Mouse (Mus musculus) neural tube, embryonic 12.5 days (tissue): ENCODE measurements at regions not wholly inside any gene's neighbourhood (a gene's known extent, or its start where the extent isn't known, plus 50 kb on each side); places are given as distances from the start of the nearest gene placed in this dataset.

Experiments used
- ATAC-seq: fragments of 200-750 bp; cut with Nextera tagmentation; 2 replicates; pipeline ENCODE4 v1.8.0; 2017; ENCODE audit warnings: low read depth, mild to moderate bottlenecking, moderate TSS enrichment, moderate library complexity; ENCODE audit not compliant: low FRiP score
- H3K27ac ChIP-seq: fragments of 300-500 bp; sonication (generic); 2 replicates; pipeline ENCODE4 v1.5.1; 2016
- H3K27me3 ChIP-seq: fragments of 300-500 bp; sonication (generic); replicated peaks from 2 replicates; pipeline ENCODE4 v1.6.1; 2016; ENCODE audit warnings: mild to moderate bottlenecking
- H3K36me3 ChIP-seq: fragments of 300-500 bp; sonication (generic); 2 replicates; pipeline ENCODE4 v1.6.1; 2016; ENCODE audit warnings: mild to moderate bottlenecking
- H3K4me1 ChIP-seq: fragments of 300-500 bp; sonication (generic); 2 replicates; pipeline ENCODE4 v1.6.1; 2016
- H3K4me2 ChIP-seq: fragments of 300-500 bp; sonication (generic); replicated peaks from 2 replicates; pipeline ENCODE4 v1.6.1; 2016; ENCODE audit warnings: mild to moderate bottlenecking
- H3K4me3 ChIP-seq: fragments of 300-500 bp; sonication (generic); 2 replicates; pipeline ENCODE4 v1.5.1; 2016
- H3K9ac ChIP-seq: fragments of 300-500 bp; sonication (generic); 2 replicates; pipeline ENCODE4 v1.6.1; 2016; ENCODE audit warnings: mild to moderate bottlenecking
- H3K9me3 ChIP-seq: fragments of 300-500 bp; sonication (generic); 2 replicates; pipeline ENCODE4 v1.6.1; 2016; ENCODE audit warnings: mild to moderate bottlenecking
- WGBS: fragments of 180-500 bp; shearing (Covaris S2); methylation state at CpG from one replicate; pipeline ENCODE4 v1.1.7; 2016; 5-methylcytosine and 5-hydroxymethylcytosine counted together

DNA sequence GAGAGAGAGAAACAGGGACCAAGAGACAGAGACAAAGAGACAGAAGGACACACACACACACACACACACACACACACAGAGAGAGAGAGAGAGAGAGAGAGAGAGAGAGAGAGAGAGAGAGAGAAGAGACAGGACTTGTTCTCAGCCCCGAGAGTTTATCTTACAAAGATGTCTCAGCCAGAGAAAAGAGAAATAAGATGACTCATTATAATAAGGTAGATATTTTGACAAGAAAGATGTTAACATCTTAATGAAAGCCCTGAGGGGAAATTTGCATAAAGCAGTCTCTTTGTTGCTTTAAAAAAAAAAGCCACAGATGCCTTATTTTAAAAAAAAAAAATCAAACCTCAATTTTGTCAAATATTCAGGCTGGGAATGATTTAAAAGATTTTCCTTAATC is 78.1 kb upstream of the Tnr start:
- Histone ChIP-seq H3K4me1 (no peaks in the 10 kb centered on the region; the same call in 1 of the 2 replicates), H3K27ac (no peak overlapping the region), H3K4me2 (no peak overlapping the region), H3K4me3 (no peak overlapping the region), H3K36me3 (no peaks in the 10 kb centered on the region), H3K9me3 (no peaks in the 10 kb centered on the region), H3K27me3 (no peaks in the 10 kb centered on the region), H3K9ac (no peak overlapping the region)
- ATAC-seq, result no peak
- 81% methylated on average over 1 of the region's 1 CpGs for WGBS

DNA sequence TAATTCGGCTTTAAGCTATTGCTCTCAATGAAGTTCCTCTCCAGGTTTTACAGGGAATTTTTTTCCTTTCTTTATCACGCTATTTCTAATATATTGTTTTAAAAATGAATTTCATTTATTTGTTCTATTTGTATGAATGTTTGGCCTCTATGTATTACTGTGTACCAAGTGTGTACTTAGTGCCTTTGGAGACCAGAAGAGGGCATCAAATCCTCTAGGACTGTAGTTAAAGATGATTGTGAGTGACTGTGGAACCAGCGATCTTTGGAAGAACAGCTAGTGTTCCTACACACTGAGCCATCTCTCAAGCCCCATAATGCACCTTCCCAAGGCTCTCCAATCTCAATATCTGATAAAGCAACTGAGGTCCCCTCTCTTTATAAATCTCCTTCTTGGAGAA is 72.1 kb upstream of the Tnr start:
- Histone ChIP-seq H3K36me3 (no peaks in the 10 kb centered on the region), H3K9me3 (no peaks in the 10 kb centered on the region), H3K4me3 (no peak overlapping the region), H3K27ac (no peak overlapping the region), H3K27me3 (no peaks in the 10 kb centered on the region), H3K4me1 (no peaks in the 10 kb centered on the region; the same call in 1 of the 2 replicates), H3K9ac (no peak overlapping the region), H3K4me2 (no peak overlapping the region)
- WGBS, result 86% methylated on average over 3 of the region's 3 CpGs
- ATAC-seq, result no peak

DNA sequence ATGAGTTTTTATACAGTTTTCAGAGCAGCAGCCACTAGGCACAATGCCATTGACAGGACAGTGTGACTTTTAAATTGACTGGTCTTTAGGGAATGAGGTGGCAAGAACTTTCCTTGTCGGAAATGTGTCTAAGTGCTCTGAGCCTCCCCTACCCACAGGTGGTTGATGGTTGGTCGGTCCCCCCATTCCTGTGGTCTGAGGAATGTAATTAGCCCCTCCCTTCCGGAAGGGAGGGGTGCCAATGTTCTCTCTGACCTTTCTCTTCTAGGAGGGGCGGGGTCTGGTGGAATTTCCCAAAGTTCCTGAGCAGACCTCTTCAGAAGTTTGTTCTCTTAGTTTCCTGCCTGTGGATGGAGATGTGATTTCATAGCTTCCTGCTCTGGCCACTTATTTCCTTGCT is 62.7 kb upstream of the Tnr start:
- WGBS, result 81% methylated on average over 4 of the region's 4 CpGs
- H3K27me3 ChIP-seq, result no peaks in the 10 kb centered on the region
- no peak overlapping the region for H3K27ac ChIP-seq
- ATAC-seq, result no peak
- no peak overlapping the region for H3K9ac ChIP-seq
- no peaks in the 10 kb centered on the region for H3K36me3 ChIP-seq
- H3K4me1 ChIP-seq, result no peaks in the 10 kb centered on the region
- no peaks in the 10 kb centered on the region for H3K9me3 ChIP-seq
- H3K4me3 ChIP-seq, result no peak overlapping the region
- H3K4me2 ChIP-seq, result no peak overlapping the region

DNA sequence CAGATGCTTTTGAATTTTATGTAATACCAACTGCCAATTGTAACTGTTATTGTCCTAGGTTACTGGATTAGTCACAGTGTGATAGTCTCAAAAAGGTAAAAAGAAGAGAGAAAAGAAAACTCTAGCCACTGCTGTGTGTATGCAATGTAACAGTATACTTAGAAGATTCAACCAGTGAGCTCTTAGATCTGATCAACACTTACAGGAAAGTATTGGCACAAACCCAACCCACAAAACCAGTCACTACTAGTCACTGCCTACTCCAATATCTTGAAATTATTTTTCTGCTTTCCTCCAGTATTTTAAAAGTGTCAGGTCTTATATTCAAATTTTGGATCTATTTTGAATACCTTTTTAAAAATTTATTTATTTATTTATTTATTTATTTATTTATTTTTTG is 52.6 kb upstream of the Tnr start:
- H3K27ac ChIP-seq, result no peak overlapping the region
- H3K36me3 ChIP-seq, result no peaks in the 10 kb centered on the region
- H3K4me3 ChIP-seq, result no peak overlapping the region
- H3K9ac ChIP-seq, result no peak overlapping the region
- no peak overlapping the region for H3K4me2 ChIP-seq
- no peak for ATAC-seq
- H3K27me3 ChIP-seq, result no peaks in the 10 kb centered on the region
- no peaks in the 10 kb centered on the region for H3K9me3 ChIP-seq
- H3K4me1 ChIP-seq, result no peaks in the 10 kb centered on the region
